Mouse (Mus musculus) thymus, adult 18-20 months (tissue): ENCODE measurements around the gene Clec12a.

Experiments
- DNase-seq, 2 experiments: peaks; one replicate each; pipeline ENCODE4 v3.0.0; 2022; ENCODE audit warnings: mixed read lengths in 2 of 2

Gene Clec12a

GRCm38 (mm10) chr6:129380454-129380853 is 38.0 kb downstream of the Clec12a start:
- no peak for DNase-seq

DNA sequence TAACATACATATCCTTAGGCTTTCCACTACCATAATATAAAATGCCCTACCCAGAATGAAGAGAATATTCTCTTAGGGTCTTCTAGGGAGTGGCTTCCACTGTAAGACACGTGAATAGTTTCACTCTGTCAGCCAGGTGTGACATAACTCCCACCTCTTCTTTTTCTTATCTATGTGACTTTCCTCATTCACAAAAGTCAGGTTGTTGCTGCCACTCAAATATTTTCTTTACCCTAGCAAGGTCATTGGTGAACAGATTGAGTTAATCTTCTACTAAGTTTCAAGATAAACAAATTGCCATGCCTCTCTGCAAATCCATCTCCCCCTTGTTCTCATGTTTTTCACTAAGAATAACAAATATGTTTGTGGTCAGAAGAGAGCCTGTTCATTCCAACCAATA is 39.2 kb downstream of the Clec12a start:
- no peak for DNase-seq

GRCm38 (mm10) chr6:129383466-129383865 is 41.0 kb downstream of the Clec12a start:
- DNase-seq, result no peak

GRCm38 (mm10) chr6:129385000-129385399 is 42.5 kb downstream of the Clec12a start:
- no peak for DNase-seq

DNA sequence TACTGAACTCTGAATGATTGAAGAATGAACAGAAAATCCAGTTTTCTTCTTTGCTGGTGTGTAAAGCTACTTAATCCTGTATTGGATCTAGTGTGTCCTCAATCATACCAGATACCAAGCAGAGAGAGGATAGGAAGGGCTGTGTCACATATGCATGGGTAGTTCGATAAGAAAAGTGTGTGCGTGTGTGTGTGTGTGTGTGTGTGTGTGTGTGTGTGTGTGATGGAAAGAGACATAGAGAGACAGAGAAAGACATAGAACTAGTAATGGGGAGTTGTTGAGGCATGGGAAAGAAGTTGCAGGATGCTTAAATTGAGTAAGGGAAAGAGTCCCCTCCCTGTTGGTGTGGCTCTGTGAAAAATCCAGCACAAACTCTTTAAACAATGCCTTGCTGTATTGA is 43.3 kb downstream of the Clec12a start, which contains the start of gene Clec12b:
Gene Clec12b (minus strand): TSS at position 101 of the 400 bp plus-strand sequence.
- DNase-seq, result no peak

DNA sequence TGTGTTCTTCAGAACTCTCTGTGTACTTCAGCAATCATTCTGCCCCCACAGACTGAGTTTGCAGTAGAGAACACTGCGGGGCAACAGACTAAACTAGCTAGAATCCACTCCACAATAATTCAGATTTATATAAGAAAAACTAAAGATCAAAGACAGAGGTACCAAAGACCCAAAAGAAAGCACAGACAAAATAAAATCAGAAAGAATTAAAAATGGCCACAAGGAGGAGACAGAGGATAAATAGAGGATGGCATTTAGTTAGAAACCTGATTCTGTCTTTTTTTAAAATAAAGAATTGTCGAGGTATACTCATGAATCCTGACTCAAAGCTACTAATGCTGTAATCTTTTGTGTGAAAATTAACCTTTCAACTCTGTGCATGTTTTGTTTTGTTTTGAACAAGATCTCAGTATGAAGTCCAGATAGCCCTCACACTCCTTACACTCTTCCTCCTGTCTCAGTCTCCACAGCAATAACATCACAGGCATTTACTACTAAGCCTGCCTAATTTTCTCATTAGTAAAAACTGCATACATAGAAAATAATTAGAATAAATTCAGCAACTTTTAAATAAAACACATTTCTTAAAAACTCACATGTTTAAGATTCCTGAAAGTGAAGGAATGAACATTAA is 50.7 kb downstream of the Clec12a start:
- no peak for DNase-seq

GRCm38 (mm10) chr6:129393732-129394131 is 51.2 kb downstream of the Clec12a start:
- DNase-seq, result no peak

DNA sequence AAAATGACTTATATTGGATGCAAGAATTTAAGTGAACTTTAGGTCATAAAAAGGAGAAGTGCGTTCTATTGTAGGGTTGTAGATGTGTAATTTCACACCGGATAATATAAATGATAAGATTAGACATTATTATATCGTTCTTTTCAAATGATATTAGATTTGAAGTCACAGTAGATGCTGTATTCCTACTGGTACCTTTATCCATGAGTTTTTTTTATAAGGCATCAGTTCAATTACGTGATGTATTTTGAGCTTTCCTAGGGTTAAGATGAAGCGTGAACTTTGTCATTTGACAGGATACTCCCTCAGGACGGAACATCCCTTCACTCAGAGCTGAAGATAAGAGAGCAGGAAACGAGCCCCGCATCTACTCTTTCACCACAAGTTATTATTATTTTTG is 54.5 kb downstream of the Clec12a start, which contains the start of gene Clec1b:
Gene Clec1b (plus strand): TSS at position 301 of the 400 bp plus-strand sequence.
- DNase-seq, result no peak

GRCm38 (mm10) chr6:129399945-129400344 is 57.5 kb downstream of the Clec12a start:
- DNase-seq, result no peak

- no peak for DNase-seq
These were observed 59.9 kb downstream of the Clec12a start for GRCm38 (mm10) chr6:129402404-129402803.

DNA sequence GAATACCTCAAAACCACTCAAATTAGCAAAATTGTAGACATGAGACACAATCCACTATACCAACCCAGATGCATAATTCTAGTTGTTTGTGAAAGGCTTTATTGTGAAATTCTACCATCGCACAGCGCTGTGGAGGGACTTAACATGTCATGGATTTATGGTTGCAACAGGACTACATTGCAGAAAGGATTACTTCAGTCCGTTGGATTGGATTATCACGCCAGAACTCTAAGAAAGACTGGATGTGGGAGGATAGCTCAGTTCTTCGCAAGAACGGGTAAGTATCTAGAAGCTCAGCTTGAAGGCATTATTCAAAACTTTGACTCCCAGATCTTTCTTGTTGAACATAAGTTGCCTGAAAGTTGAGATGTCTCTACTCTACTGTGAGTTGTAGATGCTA is 60.9 kb downstream of the Clec12a start:
- DNase-seq, result no peak

DNA sequence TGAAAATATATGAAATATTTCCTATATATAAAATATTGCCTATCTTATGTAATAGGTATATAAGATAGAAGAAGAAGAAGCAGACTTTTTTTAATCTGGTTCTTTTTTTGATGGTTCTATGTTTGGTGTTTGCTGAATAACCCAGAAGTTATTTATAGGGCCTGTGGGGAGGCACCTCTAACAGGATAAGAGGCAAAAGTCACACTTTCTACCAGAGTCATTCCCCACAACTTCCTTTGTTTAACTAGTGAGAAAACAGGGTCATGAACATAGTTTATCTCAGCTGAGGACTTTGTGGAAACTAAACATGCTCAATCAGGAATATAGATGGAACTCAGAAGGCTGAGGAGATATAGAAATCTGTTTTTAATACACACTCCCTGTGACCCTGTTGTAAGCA is 63.5 kb downstream of the Clec12a start:
- no peak for DNase-seq

DNA sequence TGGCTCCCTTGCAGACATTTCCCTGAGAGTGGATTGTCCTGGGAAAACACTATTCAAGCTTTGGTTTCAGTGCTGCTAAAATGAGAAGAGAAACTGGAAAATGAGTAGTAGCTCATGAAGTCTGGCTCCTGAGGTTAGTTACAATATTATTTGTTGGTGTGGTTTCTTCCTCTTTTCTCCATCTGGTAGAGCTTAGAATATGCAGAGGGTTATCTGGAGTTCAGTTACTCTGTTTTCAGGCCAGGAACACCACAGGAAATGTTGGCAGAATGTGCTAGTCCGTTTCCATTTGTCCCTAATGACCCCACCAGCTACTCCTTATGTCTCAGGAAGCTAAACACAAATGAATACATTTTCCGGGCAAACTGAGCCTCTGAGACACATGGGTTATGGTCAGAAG is 64.8 kb downstream of the Clec12a start:
- DNase-seq, result no peak

- DNase-seq, result no peak
These were observed 66.1 kb downstream of the Clec12a start, which contains the start of gene Clec9a for GRCm38 (mm10) chr6:129408562-129408961. TSS of gene Clec9a (plus strand) at chr6:129408862.

DNA sequence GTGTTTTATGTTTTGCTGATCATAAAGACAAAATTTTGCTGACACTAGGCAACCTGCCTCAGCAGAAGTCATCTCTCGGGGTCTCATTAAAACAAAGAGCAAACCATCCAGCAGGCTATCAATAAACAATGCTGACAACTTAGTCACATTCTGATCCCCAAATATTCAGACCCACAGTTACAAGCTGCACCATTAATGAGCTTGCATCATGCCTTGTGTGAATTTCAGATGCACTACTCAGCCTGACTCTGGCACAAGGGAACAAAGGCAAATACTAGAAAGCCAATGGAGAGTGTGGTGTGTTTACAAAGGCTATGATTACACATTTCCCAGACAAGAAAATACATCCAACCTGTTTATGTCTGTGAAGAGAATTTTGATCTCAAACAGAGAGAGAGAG is 71.7 kb downstream of the Clec12a start:
- no peak for DNase-seq
